Mouse (Mus musculus) skeletal muscle tissue, adult 2 months (tissue): Measurements from ENCODE around the gene Inpp5b.

Experiments used
- DNase-seq: peaks from one replicate; pipeline ENCODE4 v3.0.0-alpha.2; 2012; ENCODE audit warnings: low read depth, low spot score

The Inpp5b gene

GRCm38 (mm10) chr4:124810056-124810455, 68.4 kb downstream of the Inpp5b start:
- no peak for DNase-seq

DNA sequence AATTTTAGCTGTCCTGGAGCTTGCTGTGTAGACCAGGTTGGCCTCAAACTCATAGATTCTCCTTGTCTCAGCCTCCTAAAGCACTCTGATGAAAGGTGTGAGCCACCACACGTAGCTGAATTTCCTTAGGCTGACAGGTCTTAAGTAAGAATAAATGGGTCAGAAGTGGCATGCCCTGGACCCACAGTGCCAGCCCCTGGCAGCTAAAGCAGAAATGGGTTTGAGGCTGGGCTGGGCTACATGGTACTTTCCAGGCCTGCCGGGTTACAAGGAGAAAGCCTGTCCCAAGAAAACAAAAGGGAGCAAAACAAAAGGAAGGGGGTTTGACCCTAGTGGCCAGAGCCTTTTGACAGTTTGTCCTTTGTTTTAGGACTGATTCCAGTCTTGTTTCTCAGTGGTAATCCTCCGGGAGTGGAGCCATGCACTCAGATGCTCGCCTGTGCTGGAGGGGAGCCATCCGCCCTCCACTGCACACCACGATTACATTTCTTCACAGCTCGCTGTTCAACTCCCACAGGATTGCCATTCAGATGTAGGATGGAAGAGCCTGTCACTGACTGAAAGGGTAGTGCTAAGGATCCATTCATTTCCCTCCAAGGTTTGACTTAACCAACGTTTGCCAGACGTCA, 69.8 kb downstream of the Inpp5b start:
- no peak for DNase-seq

- DNase-seq, result no peak
Observed at GRCm38 (mm10) chr4:124815901-124816300, 74.3 kb downstream of the Inpp5b start.

GRCm38 (mm10) chr4:124817803-124818202, 76.2 kb downstream of the Inpp5b start:
- peak; percentile 26 for DNase-seq

DNA sequence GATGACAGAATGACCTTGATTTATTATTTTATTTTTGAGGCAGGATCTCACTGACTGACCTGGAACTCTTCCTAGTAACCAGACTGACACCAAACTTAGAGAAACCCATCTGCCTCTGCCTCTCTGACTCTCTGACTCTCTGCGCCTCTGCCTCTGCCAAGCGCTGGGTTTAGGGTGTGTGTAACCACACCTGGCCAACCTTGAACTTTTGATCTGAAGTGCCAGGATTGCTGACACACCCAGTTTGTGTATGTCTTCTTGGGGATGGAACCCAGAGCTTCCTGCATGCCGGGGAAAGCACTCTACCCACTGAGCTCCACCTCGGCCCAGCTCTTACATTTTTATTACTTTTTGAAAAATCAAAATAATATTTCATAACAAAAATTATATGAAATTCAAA, 77.2 kb downstream of the Inpp5b start:
- no peak for DNase-seq

DNA sequence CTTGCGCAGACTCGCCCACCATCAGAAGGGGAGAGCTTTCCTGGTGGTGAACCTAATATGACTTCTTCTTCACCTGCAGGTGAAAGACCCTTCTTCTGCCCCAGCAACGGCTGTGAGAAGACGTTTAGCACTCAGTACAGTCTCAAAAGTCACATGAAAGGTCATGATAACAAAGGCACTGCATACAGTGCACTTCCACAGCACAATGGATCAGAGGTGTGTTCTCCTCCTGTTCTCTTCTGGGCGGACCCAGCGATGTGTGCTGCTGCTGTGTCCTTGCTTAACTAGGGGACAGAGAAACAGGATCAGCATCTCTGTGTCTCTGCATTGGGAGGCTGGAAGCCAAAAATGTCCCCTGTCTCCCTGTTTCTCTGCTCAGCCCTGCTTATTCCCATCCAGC, 83.3 kb downstream of the Inpp5b start:
- DNase-seq, result no peak

DNA sequence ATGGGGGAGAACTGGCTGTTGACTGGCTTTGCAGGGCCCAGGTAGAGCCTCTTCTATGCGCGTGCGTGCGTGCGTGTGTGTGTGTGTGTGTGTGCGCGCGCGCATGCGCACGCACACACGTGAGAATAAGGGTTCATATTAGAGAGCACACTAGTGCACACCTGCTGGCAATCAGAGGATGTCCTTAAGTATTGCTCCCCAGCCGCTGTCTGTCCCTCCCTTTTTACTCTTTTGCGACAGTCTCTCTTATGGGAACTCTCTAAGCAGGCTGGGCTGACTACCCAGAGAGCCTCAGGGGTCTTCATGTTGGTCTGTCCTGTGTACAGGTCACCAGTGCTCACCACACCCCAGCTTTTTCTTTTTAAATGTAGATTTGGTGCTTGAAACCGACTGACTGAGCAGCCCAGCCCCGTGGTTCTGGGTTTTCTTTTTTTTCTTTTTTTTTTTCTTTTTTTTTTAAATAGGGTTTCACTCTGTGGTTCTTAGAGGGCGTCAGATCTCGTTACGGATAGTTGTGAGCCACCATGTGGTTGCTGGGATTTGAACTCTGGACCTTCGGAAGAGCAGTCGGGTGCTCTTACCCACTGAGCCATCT, 83.8 kb downstream of the Inpp5b start:
- no peak for DNase-seq

DNA sequence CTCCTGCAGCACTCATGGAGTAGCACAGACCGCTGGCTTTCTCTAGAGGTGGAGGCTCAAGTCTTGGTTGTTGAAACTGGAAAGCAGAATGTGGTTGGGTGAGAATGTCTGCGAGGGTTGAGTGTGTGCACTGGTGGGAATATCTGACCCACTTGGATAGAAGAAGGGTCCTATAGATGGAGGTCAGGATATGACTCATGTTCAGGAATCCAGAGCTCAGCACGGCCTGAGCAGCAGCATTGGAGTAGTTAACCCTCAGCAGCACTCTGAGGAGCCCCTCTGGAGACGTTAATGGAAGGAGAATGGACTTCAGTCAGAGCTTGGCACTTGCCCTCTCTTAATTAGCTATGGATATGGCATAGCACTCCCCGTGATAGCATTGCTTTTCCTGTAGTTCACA, 88.0 kb downstream of the Inpp5b start:
- no peak for DNase-seq

DNA sequence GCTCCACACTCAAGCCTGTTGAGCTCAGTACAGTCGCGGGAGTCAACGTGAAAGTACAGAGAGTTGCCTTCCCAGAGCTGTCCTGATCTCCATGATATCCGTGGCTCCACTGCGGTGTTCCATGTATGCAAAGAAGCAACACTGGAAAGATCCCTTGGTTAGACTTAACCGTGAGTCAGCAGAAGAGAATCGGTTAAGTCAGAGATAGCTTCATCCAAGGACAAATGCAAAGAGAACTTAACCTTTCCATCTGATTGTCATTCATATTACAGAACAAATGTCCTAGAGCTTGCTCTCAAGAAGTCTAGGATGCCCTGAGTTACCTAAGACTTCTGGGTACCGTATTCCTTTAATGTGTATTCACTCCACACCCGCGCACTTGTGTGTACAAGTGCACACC, 91.1 kb downstream of the Inpp5b start:
- no peak for DNase-seq

GRCm38 (mm10) chr4:124838035-124838700, 96.5 kb downstream of the Inpp5b start:
- no peak for DNase-seq

- no peak for DNase-seq
Observed at GRCm38 (mm10) chr4:124840998-124841397, 99.3 kb downstream of the Inpp5b start.

DNA sequence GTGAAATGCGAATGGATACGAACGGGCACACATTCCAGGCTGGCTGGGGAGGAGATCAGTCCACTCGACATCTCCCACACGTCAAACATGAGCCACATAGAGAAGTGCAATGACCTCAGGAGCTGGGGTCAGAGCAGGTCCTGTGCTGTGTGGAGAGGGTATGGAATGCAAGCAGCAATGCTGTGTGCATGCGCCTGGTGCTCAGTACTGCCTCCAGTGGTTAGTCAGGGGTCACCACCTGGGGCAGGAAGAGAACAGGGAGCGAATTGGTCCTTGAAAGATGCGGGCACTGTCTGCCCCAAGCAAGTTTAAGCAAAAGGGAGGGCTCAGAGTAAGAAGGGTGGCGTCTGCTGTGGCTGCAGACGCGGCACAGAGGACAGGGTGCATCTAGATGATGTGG, 101.8 kb downstream of the Inpp5b start:
- DNase-seq, result no peak

GRCm38 (mm10) chr4:124847573-124847972, 105.9 kb downstream of the Inpp5b start:
- DNase-seq, result peak; percentile 46

DNA sequence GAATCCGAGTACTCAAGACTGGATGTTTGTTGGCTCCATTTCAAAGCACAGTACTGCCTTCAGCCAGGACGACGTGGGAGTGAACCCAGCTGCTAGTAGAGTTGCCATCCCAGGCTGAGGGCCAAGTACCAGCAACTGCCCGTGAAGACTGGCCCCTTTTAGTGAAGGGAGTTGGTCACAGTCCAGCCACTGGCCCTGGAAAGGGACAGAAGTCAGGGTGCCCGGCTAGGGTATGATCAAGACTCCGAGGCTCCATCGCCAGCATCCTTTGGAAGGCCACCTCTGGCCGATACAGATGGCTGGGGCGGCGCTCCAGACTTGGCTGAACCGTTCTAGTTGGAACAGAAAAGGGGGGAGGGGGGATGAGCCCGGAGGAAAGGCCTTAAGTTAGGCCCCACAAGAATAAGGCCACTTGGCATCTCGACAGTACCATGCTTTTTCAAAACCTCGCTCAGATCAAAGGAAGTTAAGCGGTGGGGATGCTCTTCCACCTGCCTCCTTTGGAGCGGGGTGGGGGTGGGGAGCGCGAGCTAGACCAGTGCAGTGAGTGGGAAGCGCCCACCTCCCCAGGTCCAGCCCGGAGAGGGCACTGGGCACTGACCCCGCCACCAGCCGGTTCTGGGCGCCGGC, 108.1 kb downstream of the Inpp5b start:
- DNase-seq, result peak; percentile 40

- peak; percentile 80 for DNase-seq
Observed at GRCm38 (mm10) chr4:124850261-124850913, 108.7 kb downstream of the Inpp5b start, which contains the start of gene Yrdc. Yrdc (plus strand) TSS chr4:124850679.
